Mouse (Mus musculus) intestine, postnatal 0 days (tissue): ENCODE results near the gene Cdr2. TPM values are rescaled to one million over a fixed set of nuclear protein-coding genes. Genes with fewer than 3 reads are reported as not detected.
"Not testable (repeated sequence)": the region's sequence is repeated elsewhere in the genome, so short reads cannot be mapped to it uniquely, and the experiment has no call there.

Experiments
- ATAC-seq: fragments of 200-750 bp; cut with Nextera tagmentation; 2 replicates; pipeline ENCODE4 v1.8.0; 2017; ENCODE audit warnings: mild to moderate bottlenecking, moderate TSS enrichment, moderate library complexity
- H3K27ac ChIP-seq: fragments of 300-500 bp; sonication (generic); 2 replicates; pipeline ENCODE4 v1.5.1; 2014; ENCODE audit warnings: mild to moderate bottlenecking, low read depth, low read length, moderate library complexity
- H3K27me3 ChIP-seq: fragments of 300-500 bp; sonication (generic); replicated peaks from 2 replicates; pipeline ENCODE4 v1.6.1; 2014; ENCODE audit warnings: low read length, mixed read lengths; ENCODE audit not compliant: control insufficient read depth, insufficient read depth
- H3K36me3 ChIP-seq: fragments of 300-500 bp; sonication (generic); 2 replicates; pipeline ENCODE4 v1.6.1; 2014; ENCODE audit warnings: mild to moderate bottlenecking, moderate library complexity; ENCODE audit not compliant: control insufficient read depth, insufficient read depth
- H3K4me1 ChIP-seq: fragments of 300-500 bp; sonication (generic); replicated peaks from 2 replicates; pipeline ENCODE4 v1.6.1; 2014; ENCODE audit warnings: antibody characterized with exemption, low read length, mixed read lengths; ENCODE audit not compliant: control insufficient read depth, insufficient read depth
- H3K4me2 ChIP-seq: fragments of 300-500 bp; sonication (generic); replicated peaks from 2 replicates; pipeline ENCODE4 v1.6.1; 2014; ENCODE audit warnings: low read depth, mild to moderate bottlenecking, moderate library complexity
- H3K4me3 ChIP-seq: fragments of 300-500 bp; sonication (generic); 2 replicates; pipeline ENCODE4 v1.5.1; 2014; ENCODE audit warnings: low read depth, low read length
- H3K9ac ChIP-seq: fragments of 300-500 bp; sonication (generic); 2 replicates; pipeline ENCODE4 v1.6.1; 2014; ENCODE audit warnings: mild to moderate bottlenecking, low read depth, low read length
- H3K9me3 ChIP-seq: fragments of 300-500 bp; sonication (generic); 2 replicates; pipeline ENCODE4 v1.6.1; 2016; ENCODE audit warnings: mixed run types; ENCODE audit not compliant: control insufficient read depth
- CTCF ChIP-seq: sonication (generic); IDR thresholded peaks from 2 replicates; pipeline ENCODE4 v1.5.1; 2016; ENCODE audit warnings: low read depth, mild to moderate bottlenecking, control low read depth, antibody characterized with exemption, moderate library complexity
- WGBS: fragments of 180-500 bp; shearing (Covaris S2); extraction: QIAGEN DNeasy Blood & Tissue Kit; methylation state at CpG from one replicate; pipeline ENCODE4 v1.1.7; 2014; 5-methylcytosine and 5-hydroxymethylcytosine counted together
- polyA plus RNA-seq: library from polyadenylated mRNA; unstranded; fragments of >200 nt; fragmentation: Nextera tagmentation; extraction: Ambion mirVana; gene quantifications from 2 replicates; pipeline ENCODE4 v1.2.1, GENCODE M21; 2015

Cdr2 gene
- polyA plus RNA-seq, 1 experiment from 2014 or later: 124 TPM

DNA sequence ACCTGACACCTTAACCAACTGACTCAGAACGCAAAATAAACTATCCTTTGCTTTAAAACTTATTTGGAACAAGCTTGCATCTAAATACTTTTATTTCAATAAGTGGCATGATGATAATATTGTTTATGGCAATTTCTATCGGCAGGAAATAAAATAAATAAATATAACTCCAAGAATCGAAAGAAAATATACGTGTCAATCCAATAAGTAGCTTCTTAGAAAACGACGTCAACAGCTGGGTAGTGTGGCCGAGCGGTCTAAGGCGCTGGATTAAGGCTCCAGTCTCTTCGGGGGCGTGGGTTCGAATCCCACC lies 64.9 kb downstream of the Cdr2 start:
- Histone ChIP-seq H3K27me3 (no peaks in the 10 kb centered on the region), H3K4me2 (peak overlapping the region; percentile 87), H3K4me1 (no peaks in the 10 kb centered on the region), H3K27ac (no peak overlapping the region), H3K36me3 (no peaks in the 10 kb centered on the region), H3K4me3 (peak overlapping the region; percentile 97), H3K9me3 (no peaks in the 10 kb centered on the region), H3K9ac (no peak overlapping the region)
- ATAC-seq: no peak
- 4% methylated on average over 12 of the region's 12 CpGs for WGBS
- TF ChIP-seq CTCF: no peak

DNA sequence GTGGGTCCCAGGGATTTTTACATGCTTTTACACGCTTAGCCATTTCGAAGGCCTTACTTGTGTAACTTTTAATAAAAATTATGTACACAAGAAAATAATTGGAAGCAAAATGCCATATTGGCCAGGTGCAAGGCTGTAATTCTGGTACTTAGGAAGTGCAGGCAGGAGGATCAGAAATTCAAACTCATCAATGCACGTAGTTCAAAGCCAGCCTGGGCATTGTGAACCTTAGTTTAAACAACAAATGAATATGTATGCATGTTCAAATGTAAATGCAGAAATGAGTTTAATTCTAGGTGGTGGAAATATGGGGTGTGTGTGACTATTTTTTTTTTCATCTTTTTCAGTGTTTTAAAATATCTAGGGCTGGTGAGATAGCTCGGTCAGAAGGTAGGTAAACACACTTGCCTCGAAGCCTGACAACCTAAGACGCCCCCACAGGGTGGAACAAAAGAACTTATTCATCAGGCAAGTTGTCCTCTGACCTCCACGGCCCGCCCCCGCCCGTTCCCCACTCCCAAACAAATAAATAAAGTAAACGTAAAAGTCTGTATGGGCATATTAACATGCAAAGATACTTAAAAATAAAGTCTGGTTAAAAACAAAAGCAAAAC lies 65.7 kb downstream of the Cdr2 start:
- no peak for TF ChIP-seq CTCF
- H3K27me3 ChIP-seq: no peaks in the 10 kb centered on the region
- no peaks in the 10 kb centered on the region for H3K36me3 ChIP-seq
- WGBS: 28% methylated on average over 11 of the region's 11 CpGs
- 0 out of 2 replicates have a peak overlapping the region, but pooled peaks have one; percentile 97 for H3K4me3 ChIP-seq
- H3K9me3 ChIP-seq: no peaks in the 10 kb centered on the region
- H3K4me1 ChIP-seq: no peaks in the 10 kb centered on the region
- no peak overlapping the region for H3K9ac ChIP-seq
- no peak for ATAC-seq
- peak overlapping the region; percentile 87 for H3K4me2 ChIP-seq
- H3K27ac ChIP-seq: no peak overlapping the region

DNA sequence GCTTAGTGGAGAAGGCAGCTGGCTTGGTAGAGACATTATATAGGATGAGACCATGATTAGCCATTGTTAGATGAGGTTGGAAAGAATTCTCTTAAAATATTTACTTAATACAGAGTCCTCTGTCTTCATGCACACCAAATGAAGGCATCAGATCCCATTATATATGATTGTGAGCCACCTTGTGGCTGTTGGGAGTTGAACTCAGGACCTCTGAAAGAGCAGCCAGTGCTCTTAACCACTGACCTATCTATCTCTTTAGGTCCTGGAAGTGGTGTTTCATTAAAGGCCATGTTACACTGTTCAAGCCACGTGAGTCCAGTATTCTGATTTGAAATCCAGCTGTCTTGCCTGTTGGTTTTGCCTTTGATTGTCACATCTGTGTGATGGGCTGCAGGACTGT lies 68.8 kb downstream of the Cdr2 start:
- Histone ChIP-seq H3K9ac (no peak overlapping the region), H3K4me1 (no peaks in the 10 kb centered on the region), H3K36me3 (no peaks in the 10 kb centered on the region), H3K4me3 (no peak overlapping the region), H3K27me3 (no peaks in the 10 kb centered on the region), H3K27ac (no peak overlapping the region), H3K9me3 (no peaks in the 10 kb centered on the region), H3K4me2 (no peak overlapping the region)
- no peak for ATAC-seq
- TF ChIP-seq CTCF: peak; percentile 61
- 49% methylated on average over 1 of the region's 1 CpGs for WGBS

DNA sequence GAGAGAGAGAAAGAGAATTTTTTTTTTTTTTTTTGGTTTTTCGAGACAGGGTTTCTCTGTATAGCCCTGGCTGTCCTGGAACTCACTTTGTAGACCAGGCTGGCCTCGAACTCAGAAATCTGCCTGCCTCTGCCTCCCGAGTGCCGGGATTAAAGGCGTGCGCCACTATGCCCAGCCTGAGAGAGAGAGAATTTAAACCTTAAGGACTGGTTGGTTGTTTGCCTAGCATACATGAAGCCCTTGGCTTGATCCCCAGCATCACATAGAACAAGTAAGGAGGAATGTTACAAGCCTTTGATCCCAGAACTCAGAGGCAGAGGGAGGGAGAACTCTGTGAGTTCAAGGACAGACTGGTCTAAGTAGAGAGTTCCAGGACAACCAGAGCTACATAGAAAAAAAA lies 70.8 kb downstream of the Cdr2 start:
- ATAC-seq, H3K27me3 ChIP-seq, H3K9me3 ChIP-seq, H3K9ac ChIP-seq, H3K4me1 ChIP-seq, H3K4me3 ChIP-seq, H3K4me2 ChIP-seq, H3K36me3 ChIP-seq, H3K27ac ChIP-seq: not testable (repeated sequence)
- 89% methylated on average over 6 of the region's 6 CpGs for WGBS

DNA sequence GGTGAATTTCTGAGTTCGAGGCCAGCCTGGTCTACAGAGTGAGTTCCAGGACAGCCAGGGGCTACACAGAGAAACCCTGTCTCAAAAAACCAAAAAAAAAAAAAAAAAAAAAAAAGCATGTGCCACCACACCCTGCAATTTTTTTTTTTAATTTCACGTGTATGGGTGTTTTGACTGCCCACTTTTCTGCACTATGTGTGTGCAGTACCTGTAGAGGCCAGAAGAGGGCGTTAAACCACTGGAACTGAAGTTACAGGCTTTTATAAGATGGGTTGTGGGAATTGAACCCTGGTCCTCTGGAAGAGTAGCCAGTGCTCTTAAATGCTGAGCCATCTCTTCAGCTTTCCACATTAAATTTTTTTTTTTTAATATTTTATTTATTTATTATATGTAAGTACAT lies 71.9 kb downstream of the Cdr2 start:
- not testable (repeated sequence) for H3K4me3 ChIP-seq, H3K36me3 ChIP-seq, H3K9me3 ChIP-seq, H3K27ac ChIP-seq, H3K9ac ChIP-seq, H3K4me1 ChIP-seq, H3K4me2 ChIP-seq, H3K27me3 ChIP-seq, ATAC-seq
- peak; percentile 38 for TF ChIP-seq CTCF
- WGBS: 81% methylated on average over 3 of the region's 3 CpGs

Other genes with a start within 250 kb of the Cdr2 start
- 0.25 and 0.33 TPM in 2 replicates for gene Vwa3a, start 243.0 kb downstream of the Cdr2 start, polyA plus RNA-seq
- not detected in 2 replicates for gene Gm5737, start 169.9 kb downstream of the Cdr2 start, polyA plus RNA-seq
- 14.1 and 14.2 TPM in 2 replicates for gene Eef2k, start 139.5 kb downstream of the Cdr2 start, polyA plus RNA-seq
- gene Polr3e, start 64.6 kb downstream of the Cdr2 start, polyA plus RNA-seq: 18.3 and 19.6 TPM in 2 replicates
- gene Mfsd13b, start 197 bp upstream of the Cdr2 start, polyA plus RNA-seq: 1.4 and 1.5 TPM in 2 replicates
- 85.4 and 89.4 TPM in 2 replicates for gene Mettl9, start 52.1 kb upstream of the Cdr2 start, polyA plus RNA-seq
- gene Igsf6, start 92.3 kb upstream of the Cdr2 start, polyA plus RNA-seq: 1.3 and 1.8 TPM in 2 replicates
- gene Otoa, start 99.3 kb upstream of the Cdr2 start, polyA plus RNA-seq: 0.10 and 0.17 TPM in 2 replicates